Mouse (Mus musculus) hindbrain, embryonic 11.5 days (tissue): ENCODE data around the gene Ewsr1. TPM values are rescaled to one million over a fixed set of nuclear protein-coding genes. Genes with fewer than 3 reads are reported as not detected.
A peak's percentile ranks its signal among the peaks of the same experiment; 100 is the strongest.

ENCODE experiments used
- ATAC-seq: fragments of 200-750 bp; cut with Nextera tagmentation; 2 replicates; pipeline ENCODE4 v1.8.0; 2017; ENCODE audit warnings: mild to moderate bottlenecking, moderate TSS enrichment, moderate library complexity; ENCODE audit not compliant: low FRiP score
- DNase-seq: peaks from one replicate; pipeline ENCODE4 v3.0.0-alpha.2; 2015; ENCODE audit warnings: low spot score
- H3K27ac ChIP-seq: fragments of 300-500 bp; sonication (generic); 2 replicates; pipeline ENCODE4 v1.5.1; 2014; ENCODE audit warnings: mild to moderate bottlenecking, low read depth, low read length
- H3K27me3 ChIP-seq: fragments of 300-500 bp; sonication (generic); 2 replicates; pipeline ENCODE4 v1.6.1; 2014; ENCODE audit warnings: mild to moderate bottlenecking, low read length, moderate library complexity, mixed read lengths; ENCODE audit not compliant: control insufficient read depth, insufficient read depth
- H3K36me3 ChIP-seq: fragments of 300-500 bp; sonication (generic); 2 replicates; pipeline ENCODE4 v1.6.1; 2014; ENCODE audit warnings: mild to moderate bottlenecking, low read length, moderate library complexity, mixed read lengths; ENCODE audit not compliant: control insufficient read depth, insufficient read depth
- H3K4me1 ChIP-seq: fragments of 300-500 bp; sonication (generic); replicated peaks from 2 replicates; pipeline ENCODE4 v1.6.1; 2014; ENCODE audit warnings: low read length, mixed read lengths; ENCODE audit not compliant: control insufficient read depth, insufficient read depth
- H3K4me2 ChIP-seq: fragments of 300-500 bp; sonication (generic); replicated peaks from 2 replicates; pipeline ENCODE4 v1.6.1; 2014; ENCODE audit warnings: mild to moderate bottlenecking, low read depth, low read length
- H3K4me3 ChIP-seq: fragments of 300-500 bp; sonication (generic); 2 replicates; pipeline ENCODE4 v1.5.1; 2014; ENCODE audit warnings: low read depth, low read length
- H3K9ac ChIP-seq: fragments of 300-500 bp; sonication (generic); 2 replicates; pipeline ENCODE4 v1.6.1; 2014; ENCODE audit warnings: low read depth, low read length
- H3K9me3 ChIP-seq: fragments of 300-500 bp; sonication (generic); 2 replicates; pipeline ENCODE4 v1.6.1; 2016; ENCODE audit warnings: low read length; ENCODE audit not compliant: control insufficient read depth
- WGBS: fragments of 180-500 bp; shearing (Covaris S2); extraction: QIAGEN DNeasy Blood & Tissue Kit; methylation state at CpG from one replicate; pipeline ENCODE4 v1.1.7; 2014; 5-methylcytosine and 5-hydroxymethylcytosine counted together
- polyA plus RNA-seq: library from polyadenylated mRNA; unstranded; fragments of >200 nt; fragmentation: Nextera tagmentation; extraction: Ambion mirVana; gene quantifications from 2 replicates; pipeline ENCODE4 v1.2.1, GENCODE M21; 2014

Gene Ewsr1
- polyA plus RNA-seq, 1 experiment from 2014 or later = 463 TPM

- Histone ChIP-seq H3K4me2 (no peak overlapping the region; the same call in 1 of the 2 replicates), H3K4me3 (no peak overlapping the region), H3K36me3 (no peaks in the 10 kb centered on the region), H3K4me1 (peaks cover 24% of the 10 kb centered on the region), H3K27ac (no peak overlapping the region), H3K27me3 (peaks cover 62% of the 10 kb centered on the region), H3K9me3 (no peaks in the 10 kb centered on the region), H3K9ac (no peak overlapping the region)
- ATAC-seq = no peak
- DNase-seq = no peak
- WGBS = 61% methylated on average over 13 of the region's 13 CpGs
Observed at GRCm38 (mm10) chr11:5062860-5063505, 36.1 kb downstream of the Ewsr1 start.

- Histone ChIP-seq H3K9ac (no peak overlapping the region), H3K4me1 (peaks cover 24% of the 10 kb centered on the region)
Observed at GRCm38 (mm10) chr11:5062326-5062725, 36.7 kb downstream of the Ewsr1 start.

GRCm38 (mm10) chr11:5061413-5062139 lies 37.5 kb downstream of the Ewsr1 start:
- peak; percentile 17 for ATAC-seq
- peaks cover 76% of the 10 kb centered on the region for H3K27me3 ChIP-seq
- under 1% methylated on average over 59 of the region's 62 CpGs for WGBS
- peak overlapping the region; percentile 67 for H3K4me2 ChIP-seq
- no peak overlapping the region for H3K27ac ChIP-seq
- no peaks in the 10 kb centered on the region for H3K36me3 ChIP-seq
- H3K9me3 ChIP-seq = no peaks in the 10 kb centered on the region
- peak; percentile 80 for DNase-seq
- H3K4me3 ChIP-seq = peak overlapping the region; percentile 35
- peaks cover 26% of the 10 kb centered on the region for H3K4me1 ChIP-seq
- H3K9ac ChIP-seq = peak overlapping the region; percentile 31; the same call in 1 of the 2 replicates

More at GRCm38 (mm10) chr11:5062326-5062725, 36.7 kb downstream of the Ewsr1 start:
- Histone ChIP-seq H3K27me3 (peaks cover 68% of the 10 kb centered on the region), H3K27ac (no peak overlapping the region), H3K9me3 (no peaks in the 10 kb centered on the region), H3K4me2 (peak overlapping the region; percentile 67), H3K36me3 (no peaks in the 10 kb centered on the region), H3K4me3 (peak overlapping the region; percentile 35)
- DNase-seq (no peak), ATAC-seq (no peak)
- 12% methylated on average over 13 of the region's 13 CpGs for WGBS

DNA sequence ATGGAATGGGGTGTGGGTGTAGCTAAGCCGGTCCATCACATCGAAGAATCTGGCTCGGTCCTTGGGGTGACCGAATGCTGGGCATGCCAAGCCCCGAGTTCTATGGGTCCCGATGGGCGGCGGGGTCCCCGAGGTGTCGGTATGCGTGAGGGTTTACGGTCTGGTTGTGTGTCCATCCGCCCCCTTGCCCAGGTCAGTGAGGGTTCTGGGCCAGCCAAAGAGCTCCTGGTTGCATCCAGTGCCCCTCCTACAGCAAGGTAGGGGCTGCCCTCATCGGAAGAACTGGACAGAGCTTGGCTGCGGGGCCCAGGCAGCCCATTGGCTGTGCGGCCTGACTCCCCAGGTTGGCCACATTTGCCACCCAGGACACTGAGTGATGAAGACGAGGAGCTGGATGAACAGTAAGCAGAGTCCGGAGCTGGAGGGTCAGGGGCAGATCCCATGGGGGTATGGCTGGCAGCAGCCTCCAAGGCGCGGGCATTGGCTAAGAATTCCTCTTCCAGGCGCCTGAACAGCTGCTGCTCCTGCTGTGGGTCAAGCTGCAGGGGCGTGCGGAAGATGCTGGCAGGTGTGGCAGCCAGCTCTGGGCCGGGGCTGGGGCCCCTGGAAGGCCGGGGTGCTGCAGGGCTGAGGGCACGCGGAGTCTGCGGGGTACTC lies 38.2 kb downstream of the Ewsr1 start:
- Histone ChIP-seq H3K9ac (peak overlapping the region; percentile 31; the same call in 1 of the 2 replicates), H3K36me3 (no peaks in the 10 kb centered on the region), H3K4me3 (peak overlapping the region; percentile 35), H3K4me1 (peaks cover 26% of the 10 kb centered on the region), H3K9me3 (no peaks in the 10 kb centered on the region), H3K27ac (no peak overlapping the region), H3K27me3 (peaks cover 83% of the 10 kb centered on the region), H3K4me2 (peak overlapping the region; percentile 67)
- ATAC-seq (peak; percentile 0; the same call in 1 of the 2 replicates), DNase-seq (peak; percentile 42)
- 41% methylated on average over 28 of the region's 28 CpGs for WGBS

DNA sequence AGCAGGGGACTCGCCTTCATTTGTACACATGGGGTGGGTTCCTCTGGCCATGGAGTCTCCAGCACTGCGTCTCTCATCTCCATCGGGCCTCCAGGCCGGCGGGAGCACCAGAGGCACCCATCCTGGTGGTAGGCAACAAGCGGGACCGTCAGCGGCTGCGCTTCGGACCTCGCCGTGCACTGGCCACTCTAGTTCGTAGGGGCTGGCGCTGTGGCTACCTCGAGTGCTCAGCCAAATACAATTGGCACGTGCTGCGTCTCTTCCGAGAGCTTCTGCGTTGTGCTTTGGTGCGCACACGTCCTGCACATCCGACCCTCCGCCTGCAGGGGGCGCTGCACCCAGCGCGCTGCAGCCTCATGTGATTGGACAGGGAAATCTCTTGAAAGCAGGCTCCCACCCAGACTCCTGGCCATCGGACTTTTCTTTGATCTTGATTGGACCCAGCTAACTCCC lies 39.3 kb downstream of the Ewsr1 start:
- no peak for ATAC-seq

GRCm38 (mm10) chr11:5059230-5059629 lies 39.8 kb downstream of the Ewsr1 start:
- Histone ChIP-seq H3K9ac (no peak overlapping the region), H3K9me3 (no peaks in the 10 kb centered on the region), H3K4me1 (peaks cover 26% of the 10 kb centered on the region), H3K4me3 (no peak overlapping the region), H3K27ac (no peak overlapping the region), H3K4me2 (no peak overlapping the region), H3K36me3 (no peaks in the 10 kb centered on the region), H3K27me3 (peaks cover 85% of the 10 kb centered on the region)
- DNase-seq (no peak), ATAC-seq (no peak)
- WGBS = 28% methylated on average over 14 of the region's 14 CpGs

More for the DNA sequence above, 39.3 kb downstream of the Ewsr1 start:
- Histone ChIP-seq H3K36me3 (no peaks in the 10 kb centered on the region), H3K4me1 (peaks cover 26% of the 10 kb centered on the region), H3K4me2 (no peak overlapping the region), H3K27ac (no peak overlapping the region), H3K9ac (no peak overlapping the region), H3K9me3 (no peaks in the 10 kb centered on the region), H3K27me3 (peaks cover 88% of the 10 kb centered on the region), H3K4me3 (no peak overlapping the region)
- peak; percentile 76 for DNase-seq
- 9% methylated on average over 27 of the region's 27 CpGs for WGBS

GRCm38 (mm10) chr11:5058783-5059182 lies 40.3 kb downstream of the Ewsr1 start:
- H3K9me3 ChIP-seq = no peaks in the 10 kb centered on the region
- H3K4me3 ChIP-seq = no peak overlapping the region
- H3K4me1 ChIP-seq = peaks cover 26% of the 10 kb centered on the region
- no peaks in the 10 kb centered on the region for H3K36me3 ChIP-seq
- no peak overlapping the region for H3K27ac ChIP-seq
- H3K27me3 ChIP-seq = peaks cover 81% of the 10 kb centered on the region
- H3K4me2 ChIP-seq = no peak overlapping the region
- H3K9ac ChIP-seq = no peak overlapping the region
- ATAC-seq (no peak), DNase-seq (no peak)
- 42% methylated on average over 9 of the region's 9 CpGs for WGBS

DNA sequence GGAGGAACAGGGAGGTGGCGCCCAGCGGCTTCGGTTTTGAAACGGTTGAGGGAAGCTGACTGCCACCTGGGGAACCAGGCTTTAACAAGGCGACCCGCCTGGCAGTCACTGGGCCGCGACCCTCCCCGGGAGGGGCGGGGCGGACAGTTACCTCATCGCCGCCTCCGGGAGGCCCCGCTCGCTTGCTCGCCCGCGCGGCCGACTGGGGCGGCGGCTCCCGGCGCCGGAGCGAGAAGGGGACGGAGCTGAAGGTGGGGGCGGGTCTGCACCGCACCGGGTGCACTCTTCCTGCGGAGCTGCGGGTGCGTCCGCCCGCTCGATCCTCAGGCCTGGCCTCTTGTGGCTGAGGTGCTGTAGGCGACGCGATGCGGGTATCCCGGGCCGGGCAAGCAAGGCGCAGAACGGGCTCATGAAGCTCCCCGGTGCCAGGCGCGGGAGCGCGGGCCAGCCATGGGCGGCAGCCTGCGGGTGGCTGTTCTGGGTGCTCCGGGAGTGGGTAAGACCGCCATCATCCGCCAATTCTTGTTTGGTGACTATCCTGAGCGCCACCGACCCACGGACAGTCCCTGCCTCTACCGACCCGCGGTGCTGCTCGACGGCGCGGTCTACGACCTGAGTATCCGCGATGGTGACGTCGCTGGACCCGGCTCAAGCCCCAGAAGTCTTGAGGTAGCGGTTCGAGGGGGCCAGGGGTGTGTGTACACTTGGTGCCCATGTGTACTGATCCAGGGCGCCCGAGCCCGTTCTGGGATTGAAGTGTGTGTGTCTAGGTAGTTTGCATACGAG lies 41.0 kb downstream of the Ewsr1 start, which contains the start of gene Rasl10a:
Gene Rasl10a, plus strand, starts transcription at position 273 of the 786 bp plus-strand sequence.
- peak within 1 kb of the TSS; percentile 45 for H3K4me3 ChIP-seq
- peaks cover 26% of the 10 kb centered on the region for H3K4me1 ChIP-seq
- no peaks in the 10 kb centered on the region for H3K36me3 ChIP-seq
- peak within 1 kb of the TSS; percentile 87 for H3K4me2 ChIP-seq
- DNase-seq = peak; percentile 63
- 2% methylated on average over 74 of the region's 77 CpGs for WGBS
- no peaks in the 10 kb centered on the region for H3K9me3 ChIP-seq
- no peak within 1 kb of the TSS for H3K27ac ChIP-seq
- H3K9ac ChIP-seq = peak within 1 kb of the TSS; percentile 48
- no peak for ATAC-seq
- peaks cover 74% of the 10 kb centered on the region for H3K27me3 ChIP-seq
